Comparison of ENCODE assay signal across 7 mouse cellular contexts in the genomic region with DNA sequence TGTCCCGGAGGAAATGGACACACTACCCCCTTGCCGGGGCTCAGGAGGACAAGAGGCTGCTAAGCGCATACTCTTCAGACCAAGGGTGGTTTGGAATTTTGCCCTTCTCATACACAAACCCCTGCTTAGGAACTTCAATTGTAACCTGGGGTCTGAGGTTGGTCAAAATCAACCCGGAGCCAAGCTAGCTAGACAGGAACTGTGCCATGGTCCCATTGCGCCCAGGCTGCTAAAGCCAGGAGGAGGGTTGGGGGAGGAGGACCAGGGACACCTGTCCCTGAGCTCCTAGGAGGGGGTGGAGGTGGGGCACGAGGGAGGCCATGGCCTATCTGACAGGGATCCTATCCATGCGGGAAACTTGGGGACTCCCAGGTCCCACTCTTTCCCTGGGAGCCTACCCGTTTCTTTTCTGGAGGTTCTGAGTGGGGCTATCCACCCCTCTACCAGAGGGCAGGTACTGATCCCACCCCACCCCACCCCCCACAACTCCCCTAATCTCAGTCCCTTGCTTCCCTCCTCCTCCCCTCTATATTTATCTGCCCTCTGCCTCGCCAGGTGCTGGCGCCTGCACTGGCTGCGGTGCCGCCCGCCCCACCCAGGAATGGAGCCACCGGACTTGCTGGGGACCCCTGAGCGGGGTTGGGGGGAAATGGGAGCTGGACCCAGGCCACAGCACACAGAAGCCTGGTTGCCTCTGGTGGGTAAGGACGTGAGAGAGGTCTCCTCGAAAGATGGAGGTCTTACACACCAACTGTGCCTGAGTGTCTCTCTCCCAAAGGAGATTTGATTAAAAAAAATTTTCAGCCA. TPM values are rescaled to one million over a fixed set of nuclear protein-coding genes. Genes with fewer than 3 reads are reported as not detected.
A peak's percentile ranks its signal among the peaks of the same experiment; 100 is the strongest.
DNase-seq lines count a peak whose midpoint lies in the region; ATAC-seq and TF ChIP-seq lines count a peak whose summit lies in the region.

No protein-coding gene starts in this region.

- H3K9ac ChIP-seq in forebrain, embryonic 12.5 days, result peak overlapping the region; percentile 74
- peak overlapping the region; percentile 78 for H3K9ac ChIP-seq in limb, embryonic 13.5 days
- peak overlapping the region; percentile 45 for H3K9ac ChIP-seq in stomach, embryonic 14.5 days (replicated peaks; ENCODE audit: low read depth, low read length)

- H3K4me2 ChIP-seq in forebrain, embryonic 12.5 days, result peak overlapping the region; percentile 89
- peak overlapping the region; percentile 89 for H3K4me2 ChIP-seq in limb, embryonic 13.5 days (replicated peaks)
- H3K4me2 ChIP-seq in stomach, embryonic 14.5 days (replicated peaks; ENCODE audit: low read depth, low read length), result peak overlapping the region; percentile 67

- H3K4me3 ChIP-seq in spleen, adult 2 months (ENCODE audit: extremely low read depth, insufficient read depth, insufficient read length), result peak overlapping the region; percentile 10; the same call in 1 of the 2 replicates
- peak overlapping the region; percentile 67 for H3K4me3 ChIP-seq in forebrain, embryonic 12.5 days (replicated peaks)
- peak overlapping the region; percentile 74 for H3K4me3 ChIP-seq in limb, embryonic 13.5 days
- H3K4me3 ChIP-seq in stomach, embryonic 14.5 days (ENCODE audit: low read depth, low read length), result peak overlapping the region; percentile 54

- no peaks in the 10 kb centered on the region for H3K9me3 ChIP-seq in forebrain, embryonic 12.5 days
- no peaks in the 10 kb centered on the region for H3K9me3 ChIP-seq in limb, embryonic 13.5 days
- no peaks in the 10 kb centered on the region for H3K9me3 ChIP-seq in stomach, embryonic 14.5 days (ENCODE audit: control insufficient read depth, low read depth, low read length)

- ATAC-seq in forebrain, embryonic 12.5 days (ENCODE audit: low FRiP score), result no peak
- ATAC-seq in limb, embryonic 13.5 days (ENCODE audit: low FRiP score, low read depth), result no peak
- ATAC-seq in stomach, embryonic 14.5 days (ENCODE audit: insufficient number of reproducible peaks, insufficient read depth, low FRiP score, low read depth), result no peak

- H3K27ac ChIP-seq in spleen, adult 2 months (ENCODE audit: insufficient read depth, low read length), result no peak overlapping the region
- no peak overlapping the region for H3K27ac ChIP-seq in forebrain, embryonic 12.5 days
- H3K27ac ChIP-seq in limb, embryonic 13.5 days, result no peak overlapping the region
- no peak overlapping the region for H3K27ac ChIP-seq in stomach, embryonic 14.5 days (ENCODE audit: low read length)

- no peak for TF ChIP-seq POLR2A in spleen, adult 2 months (IDR thresholded peaks at IDR 0.05; ENCODE audit: low read depth, low read length)

- no peak for DNase-seq in spleen, adult 2 months (ENCODE audit: low read depth in 1 of 2, low spot score in 2 of 2)
- no peak for DNase-seq in spleen, postnatal 36 days (ENCODE audit: low spot score in 2 of 2)
- DNase-seq in thymus, postnatal 36 days, result no peak
- DNase-seq in adrenal gland, adult 18-20 months (ENCODE audit: low spot score in 2 of 2), result no peak

- whole genome bisulfite sequencing in spleen, adult 2 months, result 26% methylated on average over 17 of the region's 17 CpGs
- 12% methylated on average over 16 of the region's 17 CpGs for WGBS in forebrain, embryonic 12.5 days
- WGBS in limb, embryonic 13.5 days, result 13% methylated on average over 17 of the region's 17 CpGs
- 16% methylated on average over 17 of the region's 17 CpGs for WGBS in stomach, embryonic 14.5 days

- H3K36me3 ChIP-seq in spleen, adult 2 months (ENCODE audit: control insufficient read depth, insufficient read depth, low read length), result no peaks in the 10 kb centered on the region
- H3K36me3 ChIP-seq in forebrain, embryonic 12.5 days (replicated peaks), result peaks cover 17% of the 10 kb centered on the region
- peaks cover 21% of the 10 kb centered on the region for H3K36me3 ChIP-seq in limb, embryonic 13.5 days
- H3K36me3 ChIP-seq in stomach, embryonic 14.5 days (ENCODE audit: control insufficient read depth, insufficient read depth, low read length), result peaks cover 31% of the 10 kb centered on the region

- peaks cover 19% of the 10 kb centered on the region for H3K4me1 ChIP-seq in spleen, adult 2 months (ENCODE audit: control insufficient read depth, insufficient read depth, insufficient read length)
- H3K4me1 ChIP-seq in forebrain, embryonic 12.5 days, result peaks cover 57% of the 10 kb centered on the region
- peaks cover 52% of the 10 kb centered on the region for H3K4me1 ChIP-seq in limb, embryonic 13.5 days
- H3K4me1 ChIP-seq in stomach, embryonic 14.5 days (ENCODE audit: control insufficient read depth, insufficient read depth, low read length), result peaks cover 29% of the 10 kb centered on the region

- no peak for TF ChIP-seq CTCF in spleen, adult 2 months (IDR thresholded peaks at IDR 0.05; ENCODE audit: extremely low read depth, insufficient read depth, insufficient read length, insufficient replicate concordance)

- peaks cover 36% of the 10 kb centered on the region for H3K27me3 ChIP-seq in spleen, adult 2 months (ENCODE audit: control insufficient read depth, insufficient read depth, low read length)
- H3K27me3 ChIP-seq in forebrain, embryonic 12.5 days, result peaks cover 79% of the 10 kb centered on the region
- peaks cover 79% of the 10 kb centered on the region for H3K27me3 ChIP-seq in limb, embryonic 13.5 days
- peaks cover 10% of the 10 kb centered on the region; the same call in 1 of the 2 replicates for H3K27me3 ChIP-seq in stomach, embryonic 14.5 days (ENCODE audit: control insufficient read depth, insufficient read depth, low read length)

RNA-seq across cellular contexts. Expression of gene Cntnap1, which starts 0.8 kb away (rescaled TPM):
- polyA plus RNA-seq in spleen, adult 2 months (2012; rRNA removed), result 1.3 and 1.4 TPM in 2 replicates
- polyA plus RNA-seq in forebrain, embryonic 12.5 days (2016; fragmentation: Nextera tagmentation; extraction: Ambion mirVana), result 0.46 and 0.57 TPM in 2 replicates
- polyA plus RNA-seq in limb, embryonic 13.5 days (2015; fragmentation: Nextera tagmentation; extraction: Ambion mirVana), result 0.27 and 0.46 TPM in 2 replicates
- polyA plus RNA-seq in stomach, embryonic 14.5 days (2014; fragmentation: Nextera tagmentation; extraction: Ambion mirVana), result 2.1 and 2.2 TPM in 2 replicates
- 1 to 10 TPM; 6.4 to 7.3 TPM for total RNA-seq in adrenal gland, adult 18-20 months (2021)

RNA-seq across cellular contexts. Expression of gene Plekhh3, which starts 1.6 kb away (rescaled TPM):
- 5.8 and 8.4 TPM in 2 replicates for polyA plus RNA-seq in spleen, adult 2 months (2012; rRNA removed)
- 9.2 and 9.6 TPM in 2 replicates for polyA plus RNA-seq in forebrain, embryonic 12.5 days (2016; fragmentation: Nextera tagmentation; extraction: Ambion mirVana)
- 6.6 and 7.3 TPM in 2 replicates for polyA plus RNA-seq in limb, embryonic 13.5 days (2015; fragmentation: Nextera tagmentation; extraction: Ambion mirVana)
- polyA plus RNA-seq in stomach, embryonic 14.5 days (2014; fragmentation: Nextera tagmentation; extraction: Ambion mirVana), result 25.6 and 26.0 TPM in 2 replicates
- total RNA-seq in adrenal gland, adult 18-20 months (2021), result 10 to 100 TPM; 24.3 to 25.6 TPM

RNA-seq across cellular contexts. Expression of gene Ccr10, which starts 5.7 kb away (rescaled TPM):
- 1.6 and 1.9 TPM in 2 replicates for polyA plus RNA-seq in spleen, adult 2 months (2012; rRNA removed)
- 0.10 TPM in 1 of 2 replicates, not detected in the other for polyA plus RNA-seq in forebrain, embryonic 12.5 days (2016; fragmentation: Nextera tagmentation; extraction: Ambion mirVana)
- 0.10 TPM in 1 of 2 replicates, not detected in the other for polyA plus RNA-seq in limb, embryonic 13.5 days (2015; fragmentation: Nextera tagmentation; extraction: Ambion mirVana)
- polyA plus RNA-seq in stomach, embryonic 14.5 days (2014; fragmentation: Nextera tagmentation; extraction: Ambion mirVana), result 0.14 and 0.33 TPM in 2 replicates
- under 1 TPM in 1 of 2 experiments, not detected in 1; 0.51 TPM for total RNA-seq in adrenal gland, adult 18-20 months (2021)

RNA-seq across cellular contexts. Expression of gene Tubg2, which starts 13.8 kb away (rescaled TPM):
- polyA plus RNA-seq in spleen, adult 2 months (2012; rRNA removed), result 3.6 and 4.8 TPM in 2 replicates
- 7.6 and 8.3 TPM in 2 replicates for polyA plus RNA-seq in forebrain, embryonic 12.5 days (2016; fragmentation: Nextera tagmentation; extraction: Ambion mirVana)
- 7.3 and 7.4 TPM in 2 replicates for polyA plus RNA-seq in limb, embryonic 13.5 days (2015; fragmentation: Nextera tagmentation; extraction: Ambion mirVana)
- 3.6 and 4.5 TPM in 2 replicates for polyA plus RNA-seq in stomach, embryonic 14.5 days (2014; fragmentation: Nextera tagmentation; extraction: Ambion mirVana)
- 1 to 10 TPM; 5.9 to 6.4 TPM for total RNA-seq in adrenal gland, adult 18-20 months (2021)

RNA-seq across cellular contexts. Expression of gene Tubg1, which starts 49.8 kb away (rescaled TPM):
- 16.4 and 17.7 TPM in 2 replicates for polyA plus RNA-seq in spleen, adult 2 months (2012; rRNA removed)
- polyA plus RNA-seq in forebrain, embryonic 12.5 days (2016; fragmentation: Nextera tagmentation; extraction: Ambion mirVana), result 103 and 108 TPM in 2 replicates
- polyA plus RNA-seq in limb, embryonic 13.5 days (2015; fragmentation: Nextera tagmentation; extraction: Ambion mirVana), result 70.5 and 71.1 TPM in 2 replicates
- 70.5 and 70.9 TPM in 2 replicates for polyA plus RNA-seq in stomach, embryonic 14.5 days (2014; fragmentation: Nextera tagmentation; extraction: Ambion mirVana)
- total RNA-seq in adrenal gland, adult 18-20 months (2021), result 10 to 100 TPM; 32.9 to 37.0 TPM

Comparison
In these comparisons a context has a peak if more than half of its experiments do, and no peak if none do; other contexts are left out.
1. H3K4me3 ChIP-seq: peak in every context shown above with its lines; median percentile 74 in limb, embryonic 13.5 days; 67 in forebrain, embryonic 12.5 days; 54 in stomach, embryonic 14.5 days; 10 in spleen, adult 2 months.